Mouse (Mus musculus) heart, postnatal 36 days (tissue): Measurements from ENCODE around the gene Gm49776. TPM values are rescaled to one million over a fixed set of nuclear protein-coding genes. Genes with fewer than 3 reads are reported as not detected.
A peak's percentile ranks its signal among the peaks of the same experiment; 100 is the strongest.
"Not testable (repeated sequence)": the region's sequence is repeated elsewhere in the genome, so short reads cannot be mapped to it uniquely, and the experiment has no call there.

Source experiments
- DNase-seq, 2 experiments: peaks; one replicate each; pipeline ENCODE4 v3.0.0; 2021 to 2022
- intact Hi-C: fragments of 180-260 bp; cut with DNase I; formaldehyde crosslinking; loops from one replicate; pipeline ENCODE4 v1.15.1; 2025
- microRNA-seq, 2 experiments: library from miRNA; unstranded; fragments of <30 nt; microRNA quantifications; one replicate each; pipeline ENCODE4 v1.2.0; 2021; ENCODE audit warnings: borderline number of aligned reads in 2 of 2
- total RNA-seq, 2 experiments: library from RNA; stranded (reverse); gene quantifications; 2 replicates each; pipeline ENCODE4 v1.2.3; 2021

Gene Gm49776
- total RNA-seq, 2 experiments from 2014 or later: not detected

DNA sequence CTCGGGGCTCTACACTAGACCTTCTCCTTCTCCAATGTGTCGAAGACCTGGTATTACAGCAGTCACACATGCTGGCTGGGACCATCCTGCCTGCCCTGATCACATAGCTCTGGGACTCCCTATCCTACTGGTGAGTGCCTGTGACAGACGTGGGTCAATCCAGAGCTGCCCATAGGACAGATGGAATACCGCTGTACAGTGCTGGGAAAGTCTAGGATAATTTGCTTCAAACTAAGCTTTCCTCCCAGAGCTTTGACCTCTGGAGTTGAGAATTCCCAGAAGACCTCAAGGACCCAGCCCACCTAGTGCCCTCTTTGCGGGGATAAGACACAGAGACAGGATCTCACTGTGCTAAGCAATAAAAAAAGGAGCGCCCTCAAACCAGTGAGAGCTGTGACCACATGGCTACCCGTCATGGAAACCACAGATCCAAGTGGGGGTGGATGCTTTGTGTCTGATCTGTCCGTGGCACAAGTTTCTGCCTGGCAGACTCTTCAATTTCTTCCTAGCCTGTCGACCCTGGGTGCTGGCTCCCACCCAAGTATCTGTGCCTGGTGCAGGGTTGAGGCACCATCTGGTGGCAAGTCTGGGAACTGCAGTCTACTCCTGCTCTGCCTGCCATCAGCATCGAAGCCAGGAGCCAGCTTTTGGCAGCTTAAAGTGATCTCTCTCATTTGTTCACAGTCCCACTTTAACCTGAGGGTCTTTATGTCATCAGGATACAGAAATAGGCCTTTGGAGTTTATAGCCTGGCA is 46.5 kb downstream of the Gm49776 start:
- DNase-seq: peak; percentile 87 to 92
- intact Hi-C loops: loop anchor here (1.0 to 2.0 kb wide), 3 partner anchors 85 to 159 kb away; partner anchors contain the start of genes Dgcr6 and Rtn4r

DNA sequence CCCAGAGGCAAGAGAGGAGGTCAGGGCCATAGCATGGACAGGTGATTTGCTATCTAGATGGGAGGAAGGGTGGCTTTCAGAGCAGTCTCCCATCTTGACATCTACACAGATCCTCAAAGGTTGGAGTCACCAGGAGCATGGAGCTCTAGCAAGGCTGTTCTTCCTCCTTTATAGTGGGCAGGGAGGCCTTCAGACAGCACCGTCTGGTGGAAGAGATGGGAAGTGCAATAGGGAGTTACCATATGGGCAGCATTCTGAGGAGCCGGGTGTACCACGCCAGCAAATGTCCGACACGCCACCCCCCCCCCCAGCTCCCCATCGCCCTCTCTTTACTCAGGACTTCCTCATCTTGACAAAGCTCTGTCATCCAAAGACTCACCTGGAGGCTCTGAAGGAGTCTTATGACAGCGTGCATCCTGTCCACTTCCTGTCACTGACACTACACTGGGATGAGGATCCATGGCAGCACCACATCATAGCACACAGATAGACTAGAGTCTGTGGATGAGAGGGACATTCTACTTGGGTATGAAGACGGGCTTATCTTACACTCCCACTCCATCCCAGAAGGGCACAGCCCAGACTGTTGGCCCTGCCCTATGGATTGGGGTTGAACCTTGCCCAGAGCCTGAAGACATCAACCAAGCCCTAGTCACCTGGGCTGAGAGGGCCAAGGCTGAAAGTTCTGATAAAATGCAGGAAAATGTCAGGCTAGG is 47.3 kb downstream of the Gm49776 start:
- intact Hi-C loops: loop anchor here (1.0 to 2.0 kb wide), 3 partner anchors 84 to 159 kb away; partner anchors contain the start of genes Dgcr6 and Rtn4r

DNA sequence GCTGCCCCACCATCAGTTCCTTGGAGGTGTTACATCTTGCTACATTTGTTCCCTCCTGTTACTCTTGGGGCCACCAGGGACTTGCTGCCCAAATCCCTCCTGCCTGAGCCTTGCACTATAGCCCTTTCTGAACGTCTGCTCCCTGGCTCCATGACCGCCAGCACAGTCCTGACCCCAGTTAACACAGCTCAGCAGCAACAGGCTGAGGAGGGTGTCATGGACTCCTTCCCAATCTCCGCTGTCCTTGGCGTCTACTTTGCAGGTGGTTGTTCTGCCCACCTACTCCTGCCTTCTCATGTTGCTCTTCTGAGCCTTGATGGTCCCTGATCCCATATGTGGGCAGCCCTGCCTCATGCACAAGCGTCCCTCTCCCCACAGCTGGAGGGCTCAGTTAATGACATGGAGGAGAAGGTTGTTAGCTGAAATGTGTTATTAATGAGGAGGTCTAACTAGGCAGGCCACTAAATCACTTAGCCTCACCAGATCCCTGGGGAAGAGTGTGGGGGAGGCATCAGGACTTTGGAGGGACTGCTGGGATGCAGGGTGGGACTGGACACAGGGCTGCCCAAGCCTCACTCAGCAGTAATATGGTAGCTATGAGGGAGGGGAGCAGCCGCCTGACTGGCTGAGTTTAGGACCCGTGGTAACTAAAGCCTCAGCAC is 54.6 kb downstream of the Gm49776 start:
- no peak for DNase-seq
- intact Hi-C loops: no loop called here

More for the DNA sequence above, 47.3 kb downstream of the Gm49776 start:
- peak; percentile 55 to 63 for DNase-seq

DNA sequence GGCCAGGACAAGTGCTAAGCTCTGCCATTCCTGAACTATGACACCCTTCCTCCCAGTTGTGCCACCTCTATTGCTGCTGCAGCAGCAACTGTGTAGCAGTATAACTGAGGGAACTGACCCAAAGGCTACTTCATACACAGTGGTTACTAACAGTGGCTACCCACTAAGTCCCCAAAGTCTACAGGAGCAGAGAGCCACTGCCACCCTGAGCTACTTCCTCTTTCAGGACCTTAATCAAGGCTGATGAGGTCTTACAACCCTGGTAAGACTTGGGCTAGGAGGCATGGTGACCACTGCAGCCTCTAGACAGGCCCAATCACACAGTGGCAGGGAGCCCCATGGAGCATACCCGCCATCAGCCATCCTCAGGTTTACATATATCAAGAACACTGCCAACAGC is 56.1 kb downstream of the Gm49776 start:
- intact Hi-C loops: no loop called here
- no peak for DNase-seq

DNA sequence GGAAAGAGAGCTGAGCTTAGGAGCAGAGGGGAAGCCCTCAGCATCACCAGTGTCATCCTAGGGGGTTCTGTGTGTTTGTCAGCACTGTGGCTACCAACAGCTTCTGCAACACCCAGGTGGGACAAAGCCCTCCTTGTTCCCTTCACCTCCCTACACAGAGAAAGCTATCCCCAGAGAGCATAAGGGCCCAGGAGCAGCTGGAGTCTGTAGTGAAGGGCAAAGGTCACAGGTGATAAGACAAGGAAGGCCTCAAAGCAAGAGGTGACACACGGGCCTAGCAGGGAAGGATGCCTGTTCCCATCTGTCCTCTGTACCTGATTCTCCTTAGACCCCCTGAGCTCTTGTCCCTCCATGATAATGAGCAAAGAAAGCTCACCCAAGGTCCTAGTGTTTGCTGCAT is 56.5 kb downstream of the Gm49776 start:
- no peak for DNase-seq
- intact Hi-C loops: no loop called here

DNA sequence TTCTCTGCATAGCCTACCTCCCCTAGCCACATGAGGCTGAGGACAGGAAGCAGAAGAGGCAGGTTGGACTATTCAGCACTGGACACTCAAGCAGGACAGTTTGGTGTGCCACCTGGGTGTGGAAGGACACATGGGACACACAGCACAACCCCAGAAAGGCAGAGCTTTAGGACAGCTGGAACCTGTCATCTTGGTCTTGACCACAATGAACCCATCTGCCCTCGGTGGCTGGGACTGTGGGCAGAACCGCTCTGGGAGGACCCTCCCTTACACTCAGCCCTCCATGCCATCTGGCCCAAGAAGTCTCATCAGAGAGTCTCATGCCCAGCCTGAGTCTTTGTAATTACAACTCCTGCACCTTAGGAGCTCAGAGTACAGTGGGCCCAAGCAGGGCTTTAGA is 58.1 kb downstream of the Gm49776 start:
- intact Hi-C loops: no loop called here

GRCm38 (mm10) chr16:18198365-18199098 is 59.6 kb downstream of the Gm49776 start:
- DNase-seq: no peak
- intact Hi-C loops: no loop called here

More for the DNA sequence above, 58.1 kb downstream of the Gm49776 start:
- no peak for DNase-seq

DNA sequence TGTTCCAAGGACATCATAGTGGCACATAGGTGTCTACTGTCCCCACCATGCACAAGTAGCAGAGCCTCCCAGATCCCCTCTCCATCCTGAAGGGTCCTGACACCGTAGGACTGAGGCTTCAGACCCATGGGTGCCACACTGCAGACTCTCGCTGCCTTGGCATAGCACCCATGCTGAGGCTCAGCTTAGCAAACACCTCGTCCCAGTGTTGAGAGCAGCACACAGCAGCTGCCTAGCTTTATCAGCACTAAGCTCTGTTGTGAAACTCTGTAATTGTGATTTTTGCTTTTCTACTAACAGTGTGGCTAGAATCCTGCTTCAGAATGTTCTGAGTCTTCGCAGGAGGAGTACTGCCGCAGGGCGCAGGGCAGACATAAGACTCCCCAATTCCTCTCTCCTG is 60.2 kb downstream of the Gm49776 start:
- DNase-seq: no peak

GRCm38 (mm10) chr16:18195561-18195960 is 62.6 kb downstream of the Gm49776 start:
- DNase-seq, intact Hi-C loops: not testable (repeated sequence)

More for the DNA sequence above, 60.2 kb downstream of the Gm49776 start:
- intact Hi-C loops: no loop called here

Small RNAs within 50 kb of the gene (microRNA-seq; reads per million reads assigned to microRNA genes)
- gene Gm24572: 0 reads per million in 2 experiments
- gene Mir1306: 215 to 280 reads per million in 2 experiments

Other genes with a start within 250 kb of the Gm49776 start
- 10 to 100 TPM; 43.2 to 44.0 TPM for gene Dgcr6, start 205.5 kb downstream of the Gm49776 start, total RNA-seq
- gene Prodh, start 168.1 kb downstream of the Gm49776 start, total RNA-seq: 10 to 100 TPM; 23.6 to 28.4 TPM
- 1 to 10 TPM; 2.1 to 6.0 TPM for gene Rtn4r, start 130.7 kb downstream of the Gm49776 start, total RNA-seq
- gene Ccdc188, start 40.4 kb downstream of the Gm49776 start, total RNA-seq: not detected
- gene Zdhhc8, start 23.2 kb downstream of the Gm49776 start, total RNA-seq: 10 to 100 TPM; 19.7 to 21.5 TPM
- 10 to 100 TPM; 16.1 to 19.8 TPM for gene Trmt2a, start 9.6 kb downstream of the Gm49776 start, total RNA-seq
- 10 to 100 TPM; 34.5 to 42.1 TPM for gene Ranbp1, start 9.6 kb downstream of the Gm49776 start, total RNA-seq
- 10 to 100 TPM; 12.7 to 14.6 TPM for gene Dgcr8, start 30.9 kb upstream of the Gm49776 start, total RNA-seq
- gene Tango2, start 89.8 kb upstream of the Gm49776 start, total RNA-seq: 100 to 1,000 TPM; 152 to 177 TPM
- gene Arvcf, start 89.9 kb upstream of the Gm49776 start, total RNA-seq: 10 to 100 TPM; 21.1 to 25.6 TPM
- 10 to 100 TPM; 41.0 to 42.8 TPM for gene Txnrd2, start 168.1 kb upstream of the Gm49776 start, total RNA-seq
- gene Comt, start 168.5 kb upstream of the Gm49776 start, total RNA-seq: 100 to 1,000 TPM; 130 to 150 TPM
- 1 to 10 TPM; 5.2 to 5.4 TPM for gene Gnb1l, start 240.4 kb upstream of the Gm49776 start, total RNA-seq
- gene Rtl10, start 240.6 kb upstream of the Gm49776 start, total RNA-seq: 1 to 10 TPM; 3.6 to 4.6 TPM